Mouse (Mus musculus) E14TG2a.4 (cell line): ENCODE results near the gene Slpi.
"Not testable (repeated sequence)": the region's sequence is repeated elsewhere in the genome, so short reads cannot be mapped to it uniquely, and the experiment has no call there.

Experiments used
- H3K27me3 ChIP-seq: 2 replicates; pipeline ENCODE4 v1.6.1; 2014; ENCODE audit warnings: low read length, control low read depth; ENCODE audit not compliant: insufficient read depth
- H3K36me3 ChIP-seq: 2 replicates; pipeline ENCODE4 v1.6.1; 2014; ENCODE audit warnings: low read length, control low read depth; ENCODE audit not compliant: insufficient read depth
- H3K4me1 ChIP-seq: replicated peaks from 2 replicates; pipeline ENCODE4 v1.6.1; 2014; ENCODE audit warnings: low read depth, low read length, control low read depth
- H3K4me3 ChIP-seq: replicated peaks from 2 replicates; pipeline ENCODE4 v1.5.1; 2014; ENCODE audit warnings: mild to moderate bottlenecking, low read length
- H3K9me3 ChIP-seq: 2 replicates; pipeline ENCODE4 v1.6.1; 2014; ENCODE audit warnings: low read length, control low read depth
- CTCF ChIP-seq: conservative IDR thresholded peaks from 2 replicates; pipeline ENCODE4 v1.5.1; 2014; ENCODE audit warnings: low read length
- NANOG ChIP-seq: IDR thresholded peaks from 2 replicates; pipeline ENCODE4 v1.6.1; 2014; ENCODE audit warnings: borderline replicate concordance, low read length, mixed read lengths
- POU5F1 ChIP-seq: IDR thresholded peaks from 2 replicates; pipeline ENCODE4 v1.6.1; 2014; ENCODE audit warnings: low read length, borderline replicate concordance

The Slpi gene

GRCm38 (mm10) chr2:164359031-164359430 lies 29.9 kb downstream of the Slpi start:
- Histone ChIP-seq H3K9me3 (peaks cover 46% of the 10 kb centered on the region), H3K36me3 (no peaks in the 10 kb centered on the region), H3K27me3 (peaks cover 6% of the 10 kb centered on the region), H3K4me1 (no peaks in the 10 kb centered on the region), H3K4me3 (no peak overlapping the region)
- TF ChIP-seq POU5F1 = no peak
- TF ChIP-seq CTCF = no peak
- no peak for TF ChIP-seq NANOG

- TF ChIP-seq CTCF = peak; percentile 8; the same call in 1 of the 2 replicates
- TF ChIP-seq NANOG = no peak
- TF ChIP-seq POU5F1 = no peak
- 0 out of 2 replicates have a peak, but pooled peaks cover 5% of the 10 kb centered on the region for H3K4me1 ChIP-seq
- no peak overlapping the region for H3K4me3 ChIP-seq
- no peaks in the 10 kb centered on the region for H3K36me3 ChIP-seq
- peaks cover 6% of the 10 kb centered on the region for H3K27me3 ChIP-seq
- H3K9me3 ChIP-seq = peaks cover 39% of the 10 kb centered on the region
Measured at GRCm38 (mm10) chr2:164358373-164358772, 30.5 kb downstream of the Slpi start.

DNA sequence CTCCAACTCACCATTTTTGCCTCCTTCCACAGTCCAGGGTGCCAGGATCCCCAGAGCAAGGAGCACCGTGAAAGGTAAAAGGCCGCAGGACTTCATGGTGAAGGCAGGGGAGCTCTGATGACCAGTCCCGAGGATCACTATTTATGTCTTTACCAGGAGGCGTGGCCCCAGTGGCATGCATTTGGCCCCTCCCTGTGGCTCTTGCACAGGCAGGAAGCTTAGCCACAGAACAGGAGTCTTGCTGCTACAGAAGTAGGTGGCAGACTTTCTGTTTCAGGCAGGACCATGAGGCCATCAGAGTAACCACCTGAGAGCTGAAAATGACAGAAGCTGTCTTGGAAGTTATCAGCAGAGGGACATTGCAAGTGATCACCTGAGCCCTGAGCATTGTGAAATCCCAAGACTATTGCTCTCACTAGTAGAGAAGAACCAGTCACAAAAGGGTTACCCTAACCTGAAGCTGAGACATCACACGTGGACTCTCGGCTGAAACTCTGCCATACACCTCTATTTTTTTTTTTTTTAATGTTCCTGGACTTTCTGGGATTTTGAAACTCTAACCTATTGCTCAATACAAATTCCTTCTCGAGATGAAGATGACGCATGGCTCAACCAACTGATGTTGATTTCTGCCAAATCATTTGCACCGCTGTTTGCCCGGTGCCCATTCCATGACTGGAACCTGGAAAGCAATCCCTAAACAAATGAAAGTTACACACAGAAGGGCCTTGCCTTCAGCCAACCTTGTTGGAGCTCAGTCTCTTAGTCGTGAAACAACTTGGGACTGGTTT lies 32.5 kb downstream of the Slpi start:
- Histone ChIP-seq H3K4me3 (no peak overlapping the region), H3K9me3 (peaks cover 25% of the 10 kb centered on the region)
- TF ChIP-seq POU5F1 (no peak), NANOG (no peak), CTCF (no peak)

DNA sequence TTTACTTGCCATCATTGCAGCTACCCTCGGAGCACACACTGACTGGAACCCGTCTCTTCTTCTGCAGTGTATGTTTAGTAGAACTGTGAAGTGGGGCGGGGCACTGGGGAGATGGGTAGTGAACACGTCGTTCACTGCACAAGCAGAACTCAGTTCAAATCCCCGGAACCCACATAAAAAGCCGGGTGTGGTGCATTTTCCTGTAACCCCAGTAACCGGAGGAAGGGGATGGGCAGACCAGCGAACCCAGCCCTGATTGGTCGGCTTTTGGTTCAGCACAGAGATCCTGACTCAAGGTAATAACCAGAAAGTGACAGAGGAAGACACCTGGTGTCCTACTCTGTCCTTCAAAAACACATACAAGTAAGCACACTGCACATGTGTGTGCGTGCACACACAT lies 35.5 kb downstream of the Slpi start:
- TF ChIP-seq CTCF (no peak), NANOG (no peak), POU5F1 (no peak)
- H3K27me3 ChIP-seq = peaks cover 6% of the 10 kb centered on the region; the same call in 1 of the 2 replicates
- no peak overlapping the region for H3K4me3 ChIP-seq
- H3K9me3 ChIP-seq = 0 out of 2 replicates have a peak, but pooled peaks cover 2% of the 10 kb centered on the region
- 0 out of 2 replicates have a peak, but pooled peaks cover 5% of the 10 kb centered on the region for H3K4me1 ChIP-seq
- H3K36me3 ChIP-seq = no peaks in the 10 kb centered on the region

More for the DNA sequence above, 32.5 kb downstream of the Slpi start:
- H3K27me3 ChIP-seq = peaks cover 6% of the 10 kb centered on the region; the same call in 1 of the 2 replicates
- H3K4me1 ChIP-seq = 0 out of 2 replicates have a peak, but pooled peaks cover 5% of the 10 kb centered on the region
- no peaks in the 10 kb centered on the region for H3K36me3 ChIP-seq

- H3K4me1 ChIP-seq = 0 out of 2 replicates have a peak, but pooled peaks cover 5% of the 10 kb centered on the region
- H3K27me3 ChIP-seq = peaks cover 6% of the 10 kb centered on the region; the same call in 1 of the 2 replicates
- TF ChIP-seq CTCF (no peak), POU5F1 (no peak), NANOG (no peak)
Measured at GRCm38 (mm10) chr2:164352697-164353096, 36.2 kb downstream of the Slpi start.

DNA sequence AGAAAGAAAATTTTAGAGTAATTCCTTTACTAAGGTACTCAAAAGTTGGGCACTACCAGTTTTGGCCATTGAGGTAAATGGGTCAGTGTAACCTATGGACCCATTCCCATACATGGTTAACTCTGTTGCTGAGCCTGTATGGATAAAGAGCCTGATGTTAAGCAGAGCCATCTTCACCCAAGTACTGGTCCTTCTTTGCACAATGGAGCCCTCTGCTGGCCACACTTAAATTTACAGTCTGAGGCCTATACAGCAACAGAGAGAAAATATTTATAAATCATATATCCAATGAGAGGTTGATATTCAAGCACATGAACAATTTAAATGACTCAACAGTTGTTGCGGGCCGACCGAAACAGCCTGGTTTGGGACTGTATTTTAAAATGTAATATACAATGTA lies 39.9 kb downstream of the Slpi start:
- Histone ChIP-seq H3K4me1 (0 out of 2 replicates have a peak, but pooled peaks cover 5% of the 10 kb centered on the region), H3K9me3 (no peaks in the 10 kb centered on the region), H3K36me3 (no peaks in the 10 kb centered on the region), H3K27me3 (no peaks in the 10 kb centered on the region; the same call in 1 of the 2 replicates), H3K4me3 (no peak overlapping the region)
- no peak for TF ChIP-seq NANOG
- TF ChIP-seq CTCF = peak; percentile 60
- TF ChIP-seq POU5F1 = no peak

More at GRCm38 (mm10) chr2:164352697-164353096, 36.2 kb downstream of the Slpi start:
- Histone ChIP-seq H3K4me3 (no peak overlapping the region), H3K9me3 (0 out of 2 replicates have a peak, but pooled peaks cover 2% of the 10 kb centered on the region), H3K36me3 (no peaks in the 10 kb centered on the region)

GRCm38 (mm10) chr2:164347697-164348096 lies 41.2 kb downstream of the Slpi start:
- H3K27me3 ChIP-seq, H3K36me3 ChIP-seq, H3K4me1 ChIP-seq: not testable (repeated sequence)

DNA sequence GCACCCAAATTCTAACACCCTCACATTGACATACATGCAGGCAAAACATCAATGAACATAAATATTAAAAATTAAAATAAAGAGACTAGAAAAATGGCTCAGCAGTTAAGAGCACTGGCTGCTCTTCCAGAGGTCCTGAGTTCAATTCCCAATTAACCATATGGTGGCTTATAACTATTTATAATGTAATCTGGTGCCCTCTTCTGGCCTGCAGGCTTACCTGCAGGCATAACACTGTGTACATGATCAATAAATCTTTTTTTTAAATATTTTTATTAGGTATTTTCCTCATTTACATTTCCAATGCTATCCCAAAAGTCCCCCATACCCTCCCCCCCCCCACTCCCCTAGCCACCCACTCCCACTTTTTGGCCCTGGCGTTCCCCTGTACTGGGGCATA lies 45.2 kb downstream of the Slpi start:
- not testable (repeated sequence) for H3K4me3 ChIP-seq, H3K4me1 ChIP-seq, H3K9me3 ChIP-seq, H3K36me3 ChIP-seq, H3K27me3 ChIP-seq
- peak; percentile 31 for TF ChIP-seq CTCF

More at GRCm38 (mm10) chr2:164347697-164348096, 41.2 kb downstream of the Slpi start:
- H3K4me3 ChIP-seq, H3K9me3 ChIP-seq: not testable (repeated sequence)

DNA sequence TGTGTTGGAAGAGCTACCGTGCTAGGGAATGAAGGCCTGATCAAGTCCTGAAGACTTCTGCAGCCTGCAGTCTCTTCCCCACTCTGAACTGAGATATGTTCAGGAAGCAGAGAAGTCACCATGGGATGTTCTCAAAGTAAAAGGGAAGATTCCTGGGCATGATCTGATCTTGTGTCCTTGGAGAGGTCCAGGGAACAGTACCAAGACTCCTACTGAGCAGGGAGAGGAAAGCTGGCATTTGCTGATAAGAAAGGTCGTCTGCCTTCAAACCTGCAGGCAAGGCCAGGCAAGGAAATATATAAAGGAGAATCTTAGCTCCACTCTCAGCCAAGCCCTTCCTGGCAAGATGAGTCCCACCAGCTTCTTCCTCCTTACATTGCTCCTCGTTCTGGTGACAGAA lies 56.5 kb downstream of the Slpi start, which contains the start of gene Svs5:
Gene Svs5 (plus strand): TSS at position 301 of the 400 bp plus-strand sequence.
- not testable (repeated sequence) for H3K4me1 ChIP-seq, H3K36me3 ChIP-seq, H3K9me3 ChIP-seq, H3K4me3 ChIP-seq, H3K27me3 ChIP-seq
